Mouse (Mus musculus): Measurements from ENCODE around the gene Zmynd12. TPM values are rescaled to one million over a fixed set of nuclear protein-coding genes. Genes with fewer than 3 reads are reported as not detected.
A peak's percentile ranks its signal among the peaks of the same experiment; 100 is the strongest.

Gene Zmynd12
- polyA plus RNA-seq, 1 experiment = 0.35 TPM

GRCm38 (mm10) chr4:119490806-119491205 is 68.2 kb downstream of the Zmynd12 start:
- TF ChIP-seq POLR2A (IDR thresholded peaks at IDR 0.05; ENCODE audit: control insufficient read depth, extremely low read depth, insufficient read depth, low read length, poor library complexity) (no peak), CTCF (IDR thresholded peaks at IDR 0.05; ENCODE audit: borderline replicate concordance, control insufficient read depth, extremely low read depth, insufficient read depth, low read length, poor library complexity) (no peak)
- Histone ChIP-seq H3K36me3 (ENCODE audit: control insufficient read depth, insufficient read depth, low read length) (no peaks in the 10 kb centered on the region), H3K27ac (ENCODE audit: control insufficient read depth, insufficient read depth, low read length) (no peak overlapping the region), H3K4me1 (replicated peaks; ENCODE audit: control insufficient read depth, insufficient read depth, low read length) (peaks cover 6% of the 10 kb centered on the region), H3K4me3 (ENCODE audit: control insufficient read depth, insufficient read depth, low read length) (no peak overlapping the region), H3K27me3 (ENCODE audit: control insufficient read depth, insufficient read depth, low read length) (no peaks in the 10 kb centered on the region; the same call in 1 of the 2 replicates)
- 88% methylated on average over 3 of the region's 3 CpGs for WGBS
- peak; percentile 33 for DNase-seq

DNA sequence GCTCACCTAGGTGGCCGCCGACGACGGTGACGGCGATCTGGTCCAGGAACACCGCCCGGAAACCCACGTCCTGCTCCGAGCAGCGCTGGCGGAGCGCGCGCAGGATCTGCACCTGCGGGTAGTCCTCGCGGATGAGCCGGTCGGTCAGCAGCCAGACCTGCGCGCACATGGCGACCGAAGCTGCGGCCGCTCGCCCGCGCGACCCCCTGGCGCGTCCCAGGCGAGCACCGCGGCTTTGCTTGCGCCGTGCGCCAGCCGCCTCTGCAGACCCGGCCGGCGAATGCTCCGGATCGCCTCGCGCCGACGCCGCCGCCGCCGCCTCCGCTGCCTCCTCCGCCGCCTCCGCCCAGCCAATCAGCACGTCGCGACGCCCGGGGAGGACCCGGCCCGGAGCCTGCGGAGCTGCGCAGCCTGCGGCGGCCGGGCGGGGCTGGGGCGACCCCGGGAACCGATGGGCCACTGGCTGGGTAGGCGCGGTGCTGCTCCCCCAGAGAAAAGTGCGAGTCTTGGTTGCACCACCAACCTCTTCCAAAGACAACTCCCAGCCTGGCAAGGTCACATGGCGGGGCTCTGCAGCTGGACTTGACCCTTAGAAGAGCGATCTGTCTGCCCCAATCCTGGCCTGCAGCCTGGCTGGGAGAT is 69.8 kb downstream of the Zmynd12 start, which contains the start of gene Rimkla:
Rimkla (minus strand) TSS at position 338 of the 642 bp plus-strand sequence.
- H3K27me3 ChIP-seq (ENCODE audit: control insufficient read depth, insufficient read depth, low read length) = no peaks in the 10 kb centered on the region; the same call in 1 of the 2 replicates
- WGBS = under 1% methylated on average over 77 of the region's 77 CpGs
- DNase-seq = peak; percentile 73
- H3K27ac ChIP-seq (ENCODE audit: control insufficient read depth, insufficient read depth, low read length) = no peak within 1 kb of the TSS
- H3K4me3 ChIP-seq (ENCODE audit: control insufficient read depth, insufficient read depth, low read length) = peak within 1 kb of the TSS; percentile 45
- TF ChIP-seq POLR2A (IDR thresholded peaks at IDR 0.05; ENCODE audit: control insufficient read depth, extremely low read depth, insufficient read depth, low read length, poor library complexity) (no peak), CTCF (IDR thresholded peaks at IDR 0.05; ENCODE audit: borderline replicate concordance, control insufficient read depth, extremely low read depth, insufficient read depth, low read length, poor library complexity) (no peak)
- peaks cover 6% of the 10 kb centered on the region for H3K4me1 ChIP-seq (replicated peaks; ENCODE audit: control insufficient read depth, insufficient read depth, low read length)
- no peaks in the 10 kb centered on the region for H3K36me3 ChIP-seq (ENCODE audit: control insufficient read depth, insufficient read depth, low read length)

DNA sequence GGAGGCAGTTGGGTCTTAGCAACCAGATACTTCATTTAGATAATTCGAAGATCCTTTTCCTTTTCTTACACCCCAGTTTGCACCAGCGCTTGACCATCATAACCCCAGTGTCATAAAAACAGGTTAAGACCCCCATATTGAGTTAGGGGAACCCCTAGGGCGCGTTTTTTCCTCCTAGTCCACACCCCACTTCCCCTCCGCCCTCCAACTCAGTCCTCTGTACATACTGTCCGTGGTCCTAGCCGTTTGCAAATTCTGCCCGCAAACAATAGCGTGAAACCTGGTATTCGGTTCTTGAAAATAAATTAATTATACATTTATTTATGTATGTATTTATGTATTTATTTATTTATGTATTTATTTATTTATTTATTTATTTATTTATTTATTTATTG is 70.3 kb downstream of the Zmynd12 start:
- DNase-seq = no peak
- Histone ChIP-seq H3K27me3 (ENCODE audit: control insufficient read depth, insufficient read depth, low read length) (no peaks in the 10 kb centered on the region; the same call in 1 of the 2 replicates), H3K27ac (ENCODE audit: control insufficient read depth, insufficient read depth, low read length) (no peak overlapping the region), H3K36me3 (ENCODE audit: control insufficient read depth, insufficient read depth, low read length) (no peaks in the 10 kb centered on the region), H3K4me1 (replicated peaks; ENCODE audit: control insufficient read depth, insufficient read depth, low read length) (peaks cover 6% of the 10 kb centered on the region), H3K4me3 (ENCODE audit: control insufficient read depth, insufficient read depth, low read length) (peak overlapping the region; percentile 45)
- 46% methylated on average over 10 of the region's 10 CpGs for WGBS
- TF ChIP-seq POLR2A (IDR thresholded peaks at IDR 0.05; ENCODE audit: control insufficient read depth, extremely low read depth, insufficient read depth, low read length, poor library complexity) = no peak
- no peak for TF ChIP-seq CTCF (IDR thresholded peaks at IDR 0.05; ENCODE audit: borderline replicate concordance, control insufficient read depth, extremely low read depth, insufficient read depth, low read length, poor library complexity)

- Histone ChIP-seq H3K27me3 (ENCODE audit: control insufficient read depth, insufficient read depth, low read length) (no peaks in the 10 kb centered on the region), H3K36me3 (ENCODE audit: control insufficient read depth, insufficient read depth, low read length) (no peaks in the 10 kb centered on the region), H3K4me1 (replicated peaks; ENCODE audit: control insufficient read depth, insufficient read depth, low read length) (no peaks in the 10 kb centered on the region), H3K4me3 (ENCODE audit: control insufficient read depth, insufficient read depth, low read length) (no peak overlapping the region), H3K27ac (ENCODE audit: control insufficient read depth, insufficient read depth, low read length) (no peak overlapping the region)
- TF ChIP-seq CTCF (IDR thresholded peaks at IDR 0.05; ENCODE audit: borderline replicate concordance, control insufficient read depth, extremely low read depth, insufficient read depth, low read length, poor library complexity) (no peak), POLR2A (IDR thresholded peaks at IDR 0.05; ENCODE audit: control insufficient read depth, extremely low read depth, insufficient read depth, low read length, poor library complexity) (no peak)
- no peak for DNase-seq
- whole genome bisulfite sequencing = 74% methylated on average over 5 of the region's 5 CpGs
These were observed 75.8 kb downstream of the Zmynd12 start for GRCm38 (mm10) chr4:119498319-119498848.

- H3K27me3 ChIP-seq (ENCODE audit: control insufficient read depth, insufficient read depth, low read length) = no peaks in the 10 kb centered on the region
- no peaks in the 10 kb centered on the region for H3K4me1 ChIP-seq (replicated peaks; ENCODE audit: control insufficient read depth, insufficient read depth, low read length)
- no peak overlapping the region for H3K4me3 ChIP-seq (ENCODE audit: control insufficient read depth, insufficient read depth, low read length)
- TF ChIP-seq POLR2A (IDR thresholded peaks at IDR 0.05; ENCODE audit: control insufficient read depth, extremely low read depth, insufficient read depth, low read length, poor library complexity) = no peak
- no peak for TF ChIP-seq CTCF (IDR thresholded peaks at IDR 0.05; ENCODE audit: borderline replicate concordance, control insufficient read depth, extremely low read depth, insufficient read depth, low read length, poor library complexity)
- no peak for DNase-seq
- H3K27ac ChIP-seq (ENCODE audit: control insufficient read depth, insufficient read depth, low read length) = no peak overlapping the region
- no peaks in the 10 kb centered on the region for H3K36me3 ChIP-seq (ENCODE audit: control insufficient read depth, insufficient read depth, low read length)
- WGBS = 75% methylated on average over 2 of the region's 2 CpGs
These were observed 89.0 kb downstream of the Zmynd12 start for GRCm38 (mm10) chr4:119511591-119511990.

GRCm38 (mm10) chr4:119512731-119513141 is 90.1 kb downstream of the Zmynd12 start:
- H3K27me3 ChIP-seq (ENCODE audit: control insufficient read depth, insufficient read depth, low read length) = no peaks in the 10 kb centered on the region
- TF ChIP-seq CTCF (IDR thresholded peaks at IDR 0.05; ENCODE audit: borderline replicate concordance, control insufficient read depth, extremely low read depth, insufficient read depth, low read length, poor library complexity) (no peak), POLR2A (IDR thresholded peaks at IDR 0.05; ENCODE audit: control insufficient read depth, extremely low read depth, insufficient read depth, low read length, poor library complexity) (no peak)
- WGBS = 73% methylated on average over 3 of the region's 3 CpGs
- H3K4me3 ChIP-seq (ENCODE audit: control insufficient read depth, insufficient read depth, low read length) = no peak overlapping the region
- no peaks in the 10 kb centered on the region for H3K4me1 ChIP-seq (replicated peaks; ENCODE audit: control insufficient read depth, insufficient read depth, low read length)
- H3K36me3 ChIP-seq (ENCODE audit: control insufficient read depth, insufficient read depth, low read length) = no peaks in the 10 kb centered on the region
- no peak overlapping the region for H3K27ac ChIP-seq (ENCODE audit: control insufficient read depth, insufficient read depth, low read length)
- no peak for DNase-seq

Other genes with a start within 250 kb of the Zmynd12 start
- gene Zfp691, start 248.6 kb upstream of the Zmynd12 start, polyA plus RNA-seq (2012; rRNA removed) = 12.9 and 19.1 TPM in 2 replicates
- gene Ermap, start 232.8 kb upstream of the Zmynd12 start, polyA plus RNA-seq (2012; rRNA removed) = 0.61 and 0.96 TPM in 2 replicates
- gene Svbp, start 227.5 kb upstream of the Zmynd12 start, polyA plus RNA-seq (2012; rRNA removed) = 41.9 and 59.8 TPM in 2 replicates
- gene Tmem269, start 204.6 kb upstream of the Zmynd12 start, polyA plus RNA-seq (2012; rRNA removed) = not detected in 2 replicates
- gene AU022252, start 190.1 kb upstream of the Zmynd12 start, polyA plus RNA-seq (2012; rRNA removed) = 9.6 and 9.8 TPM in 2 replicates
- 8.8 and 9.9 TPM in 2 replicates for gene P3h1, start 189.9 kb upstream of the Zmynd12 start, polyA plus RNA-seq (2012; rRNA removed)
- 0.18 and 0.50 TPM in 2 replicates for gene Cldn19, start 167.4 kb upstream of the Zmynd12 start, polyA plus RNA-seq (2012; rRNA removed)
- 156 and 199 TPM in 2 replicates for gene Ybx1, start 128.2 kb upstream of the Zmynd12 start, polyA plus RNA-seq (2012; rRNA removed)
- gene Ppih, start 102.3 kb upstream of the Zmynd12 start, polyA plus RNA-seq (2012; rRNA removed) = 21.2 and 26.6 TPM in 2 replicates
- 3.4 and 3.7 TPM in 2 replicates for gene Ccdc30, start 7.3 kb upstream of the Zmynd12 start, polyA plus RNA-seq (2012; rRNA removed)
- 20.1 and 21.8 TPM in 2 replicates for gene Ppcs, start 394 bp upstream of the Zmynd12 start, polyA plus RNA-seq (2012; rRNA removed)
- gene Rimkla, start 69.8 kb downstream of the Zmynd12 start, polyA plus RNA-seq (2012; rRNA removed) = 1.8 and 2.2 TPM in 2 replicates
- 27.2 and 31.2 TPM in 2 replicates for gene Foxj3, start 114.2 kb downstream of the Zmynd12 start, polyA plus RNA-seq (2012; rRNA removed)
- gene Frg2f1, start 116.7 kb downstream of the Zmynd12 start, polyA plus RNA-seq (2012; rRNA removed) = 4.4 and 7.1 TPM in 2 replicates
- 0.54 and 0.75 TPM in 2 replicates for gene Guca2a, start 214.9 kb downstream of the Zmynd12 start, polyA plus RNA-seq (2012; rRNA removed)
- 1.7 and 2.7 TPM in 2 replicates for gene Guca2b, start 236.1 kb downstream of the Zmynd12 start, polyA plus RNA-seq (2012; rRNA removed)

All from thymus, adult 2 months (tissue).